Mouse (Mus musculus): ENCODE results near the gene Xab2. TPM values are rescaled to one million over a fixed set of nuclear protein-coding genes. Genes with fewer than 3 reads are reported as not detected.
A peak's percentile ranks its signal among the peaks of the same experiment; 100 is the strongest.

Gene Xab2
- polyA plus RNA-seq, 1 experiment = 63.5 TPM

DNA sequence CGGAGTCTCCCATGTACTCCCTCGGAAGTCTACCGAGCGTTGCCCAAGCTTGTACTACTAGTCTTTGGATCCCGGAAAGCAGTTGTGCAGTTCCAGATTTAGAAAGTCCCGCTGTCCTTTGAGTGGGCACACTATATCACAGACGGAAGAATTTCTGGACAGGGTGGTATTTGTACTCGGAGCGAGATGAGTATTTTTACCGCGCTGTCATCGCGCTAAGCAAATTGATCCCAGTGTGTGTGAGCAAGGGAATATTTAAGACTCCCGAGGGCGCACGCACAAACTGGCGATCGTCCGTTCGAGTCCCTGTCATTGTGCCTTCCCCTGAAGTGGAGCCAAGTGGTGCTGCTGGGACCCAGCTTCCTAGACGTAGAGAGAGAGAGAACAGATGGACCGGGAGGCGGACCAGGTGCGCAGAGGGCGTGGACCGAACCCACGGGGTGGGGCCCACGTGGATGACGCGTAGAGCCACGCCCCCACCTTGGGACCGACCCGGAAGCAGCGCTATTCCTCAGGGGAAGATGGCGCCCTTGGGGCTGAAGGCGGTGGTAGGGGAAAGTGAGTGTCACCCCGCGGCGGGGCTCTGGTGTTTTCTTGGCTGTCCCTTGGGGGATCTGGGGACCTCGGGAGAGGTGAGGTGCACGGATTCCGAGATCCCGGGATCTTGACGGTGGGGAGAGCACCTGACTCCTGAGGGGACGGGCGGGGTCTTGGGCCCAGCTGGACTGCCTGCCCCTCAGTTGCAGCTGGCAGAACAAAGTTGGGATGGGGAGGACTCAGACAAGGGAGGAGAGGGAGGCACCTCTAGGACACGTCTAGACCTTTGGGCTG, 9.7 kb upstream of the Xab2 start, which contains the start of gene Stxbp2:
Gene Stxbp2 (plus strand): TSS at position 309 of the 831 bp plus-strand sequence.
- TF ChIP-seq POLR2A (IDR thresholded peaks at IDR 0.05; ENCODE audit: borderline replicate concordance, insufficient read depth, low read length) = peak; percentile 39; the same call in 1 of the 2 replicates
- no peak for TF ChIP-seq CTCF (IDR thresholded peaks at IDR 0.05; ENCODE audit: borderline replicate concordance, insufficient read depth, low read depth, low read length)
- WGBS = 4% methylated on average over 47 of the region's 47 CpGs
- DNase-seq = peak; percentile 82 to 84
- Histone ChIP-seq H3K4me1 (ENCODE audit: control insufficient read depth, insufficient read depth, low read length) (0 out of 2 replicates have a peak, but pooled peaks cover 3% of the 10 kb centered on the region), H3K27me3 (ENCODE audit: control insufficient read depth, insufficient read depth, low read length) (no peaks in the 10 kb centered on the region), H3K27ac (ENCODE audit: insufficient read depth, low read length) (no peak within 1 kb of the TSS), H3K4me3 (replicated peaks; ENCODE audit: insufficient read depth, low read depth, low read length) (peak within 1 kb of the TSS; percentile 75)

DNA sequence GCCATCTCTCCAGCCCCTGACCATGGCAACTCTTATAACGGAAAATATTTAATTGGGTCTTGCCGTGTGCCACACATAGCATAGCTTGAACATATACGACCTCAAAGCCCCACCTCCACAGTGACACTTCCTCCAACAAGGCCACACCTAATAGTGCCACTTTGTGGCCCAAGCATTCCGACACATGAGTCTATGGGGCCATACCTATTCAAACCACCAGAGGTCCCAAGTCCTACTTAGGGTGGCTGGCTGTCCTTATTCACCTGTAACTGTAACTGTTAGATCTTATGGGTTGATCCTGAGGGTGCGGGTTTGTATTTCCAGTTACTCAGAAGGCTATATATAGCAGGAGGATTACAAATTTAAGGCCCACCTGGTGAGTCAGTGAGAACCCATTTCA, 6.9 kb upstream of the Xab2 start:
- Histone ChIP-seq H3K27ac (ENCODE audit: insufficient read depth, low read length) (no peak overlapping the region), H3K4me3 (replicated peaks; ENCODE audit: insufficient read depth, low read depth, low read length) (no peak overlapping the region), H3K4me1 (ENCODE audit: control insufficient read depth, insufficient read depth, low read length) (0 out of 2 replicates have a peak, but pooled peaks cover 3% of the 10 kb centered on the region), H3K27me3 (ENCODE audit: control insufficient read depth, insufficient read depth, low read length) (no peaks in the 10 kb centered on the region)
- TF ChIP-seq CTCF (IDR thresholded peaks at IDR 0.05; ENCODE audit: borderline replicate concordance, insufficient read depth, low read depth, low read length) = peak; percentile 56
- no peak for TF ChIP-seq POLR2A (IDR thresholded peaks at IDR 0.05; ENCODE audit: borderline replicate concordance, insufficient read depth, low read length)
- 20% methylated on average over 5 of the region's 5 CpGs for WGBS
- DNase-seq = peak in 1 of 2 experiments; percentile 42

DNA sequence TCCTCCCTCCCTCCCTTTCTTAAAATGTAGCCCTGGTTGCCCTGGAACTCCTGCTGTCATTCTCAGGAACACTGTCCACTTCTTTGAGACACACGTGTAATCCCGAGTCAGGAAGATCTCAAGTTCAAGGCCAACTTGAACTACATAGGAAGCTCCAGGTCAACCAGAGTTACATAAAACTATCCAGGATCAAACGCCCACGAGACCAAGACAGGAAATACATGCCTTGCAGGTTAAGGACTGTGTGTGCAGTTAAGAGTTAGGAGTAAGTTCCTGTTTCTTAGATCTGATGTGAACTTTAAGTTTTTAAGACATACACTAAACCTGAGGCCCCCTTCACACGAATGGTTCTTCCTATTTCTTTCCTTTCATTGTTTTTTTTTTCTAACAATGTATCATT, 5.9 kb upstream of the Xab2 start:
- WGBS = 57% methylated on average over 5 of the region's 5 CpGs
- no peak for DNase-seq

DNA sequence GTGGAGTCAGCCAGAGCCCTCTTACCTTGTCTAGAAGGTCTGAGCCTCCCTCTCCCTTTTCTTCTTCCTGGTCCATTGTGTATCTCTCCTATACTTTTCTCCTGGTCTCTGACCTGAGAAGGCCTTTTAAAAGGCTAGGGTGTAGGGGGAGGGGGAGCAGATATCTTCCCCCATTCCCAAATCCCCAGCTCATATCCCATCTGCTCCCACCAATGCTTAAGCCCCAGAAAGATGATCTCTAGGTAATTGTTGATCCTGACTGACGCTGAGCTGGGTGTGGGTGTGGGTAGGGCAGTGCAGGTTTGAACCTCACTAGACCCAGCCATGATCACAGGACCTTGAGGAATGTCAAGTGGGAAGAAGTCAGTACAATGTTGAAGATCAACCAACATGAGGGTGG, 4.3 kb upstream of the Xab2 start, which contains the start of gene Pcp2:
Gene Pcp2 (minus strand): TSS at position 101 of the 400 bp plus-strand sequence.
- no peak within 1 kb of the TSS for H3K4me3 ChIP-seq (replicated peaks; ENCODE audit: insufficient read depth, low read depth, low read length)
- 59% methylated on average over 1 of the region's 1 CpGs for WGBS
- no peak for DNase-seq
- H3K4me1 ChIP-seq (ENCODE audit: control insufficient read depth, insufficient read depth, low read length) = peaks cover 3% of the 10 kb centered on the region; the same call in 1 of the 2 replicates
- H3K27ac ChIP-seq (ENCODE audit: insufficient read depth, low read length) = no peak within 1 kb of the TSS
- TF ChIP-seq POLR2A (IDR thresholded peaks at IDR 0.05; ENCODE audit: borderline replicate concordance, insufficient read depth, low read length) (no peak), CTCF (IDR thresholded peaks at IDR 0.05; ENCODE audit: borderline replicate concordance, insufficient read depth, low read depth, low read length) (no peak)
- no peaks in the 10 kb centered on the region for H3K27me3 ChIP-seq (ENCODE audit: control insufficient read depth, insufficient read depth, low read length)

More for the DNA sequence above, 5.9 kb upstream of the Xab2 start:
- Histone ChIP-seq H3K27me3 (ENCODE audit: control insufficient read depth, insufficient read depth, low read length) (no peaks in the 10 kb centered on the region), H3K27ac (ENCODE audit: insufficient read depth, low read length) (no peak overlapping the region), H3K4me3 (replicated peaks; ENCODE audit: insufficient read depth, low read depth, low read length) (no peak overlapping the region), H3K4me1 (ENCODE audit: control insufficient read depth, insufficient read depth, low read length) (peaks cover 3% of the 10 kb centered on the region; the same call in 1 of the 2 replicates)
- TF ChIP-seq POLR2A (IDR thresholded peaks at IDR 0.05; ENCODE audit: borderline replicate concordance, insufficient read depth, low read length) (no peak), CTCF (IDR thresholded peaks at IDR 0.05; ENCODE audit: borderline replicate concordance, insufficient read depth, low read depth, low read length) (no peak)

DNA sequence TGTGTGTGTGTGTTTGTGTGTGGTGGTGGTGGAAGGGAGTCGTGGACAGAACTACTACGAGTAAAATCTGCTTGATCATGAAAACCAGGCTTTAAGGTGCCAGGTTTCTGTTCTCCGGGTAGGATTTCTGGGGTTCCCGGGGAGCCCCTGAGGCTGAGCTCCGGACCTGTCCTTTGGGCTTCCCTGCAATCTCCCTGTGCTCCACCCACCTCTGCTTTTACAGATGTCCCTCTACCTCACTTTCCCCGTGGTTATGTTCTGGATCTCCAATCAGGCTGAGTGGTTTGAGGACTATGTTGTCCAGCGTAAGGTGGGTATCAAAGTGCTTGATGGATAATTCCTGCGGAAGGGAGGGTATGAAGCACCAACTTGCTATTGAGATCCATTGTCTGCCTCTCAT, 1.0 kb upstream of the Xab2 start:
- Histone ChIP-seq H3K27me3 (ENCODE audit: control insufficient read depth, insufficient read depth, low read length) (no peaks in the 10 kb centered on the region), H3K4me3 (replicated peaks; ENCODE audit: insufficient read depth, low read depth, low read length) (peak overlapping the region; percentile 39), H3K27ac (ENCODE audit: insufficient read depth, low read length) (no peak overlapping the region), H3K4me1 (ENCODE audit: control insufficient read depth, insufficient read depth, low read length) (peaks cover 3% of the 10 kb centered on the region; the same call in 1 of the 2 replicates)
- DNase-seq = no peak
- 57% methylated on average over 8 of the region's 8 CpGs for WGBS
- no peak for TF ChIP-seq CTCF (IDR thresholded peaks at IDR 0.05; ENCODE audit: borderline replicate concordance, insufficient read depth, low read depth, low read length)
- TF ChIP-seq POLR2A (IDR thresholded peaks at IDR 0.05; ENCODE audit: borderline replicate concordance, insufficient read depth, low read length) = no peak

DNA sequence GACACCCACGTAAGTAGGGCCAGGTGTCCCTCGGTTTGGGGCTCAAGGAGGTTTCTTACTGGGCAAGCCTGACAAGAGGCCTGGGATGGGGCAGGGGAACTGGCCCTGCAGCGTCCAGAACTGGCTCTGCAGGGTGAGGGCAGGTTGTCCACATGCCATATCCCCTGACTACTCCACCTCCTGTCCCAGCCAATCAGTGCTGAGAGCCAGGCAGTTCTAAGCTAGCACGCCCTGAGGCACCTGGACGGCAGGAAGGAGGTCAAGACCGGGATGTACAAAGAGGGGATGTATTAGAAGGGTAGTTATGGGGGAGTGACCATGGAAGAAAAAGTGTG, 11.3 kb downstream of the Xab2 start:
- TF ChIP-seq CTCF (IDR thresholded peaks at IDR 0.05; ENCODE audit: borderline replicate concordance, insufficient read depth, low read depth, low read length) = no peak
- TF ChIP-seq POLR2A (IDR thresholded peaks at IDR 0.05; ENCODE audit: borderline replicate concordance, insufficient read depth, low read length) = no peak
- WGBS = 74% methylated on average over 6 of the region's 6 CpGs
- Histone ChIP-seq H3K27ac (ENCODE audit: insufficient read depth, low read length) (peak overlapping the region; percentile 28; the same call in 1 of the 2 replicates), H3K4me3 (replicated peaks; ENCODE audit: insufficient read depth, low read depth, low read length) (no peak overlapping the region), H3K27me3 (ENCODE audit: control insufficient read depth, insufficient read depth, low read length) (no peaks in the 10 kb centered on the region), H3K4me1 (ENCODE audit: control insufficient read depth, insufficient read depth, low read length) (peaks cover 10% of the 10 kb centered on the region)
- DNase-seq = no peak

DNA sequence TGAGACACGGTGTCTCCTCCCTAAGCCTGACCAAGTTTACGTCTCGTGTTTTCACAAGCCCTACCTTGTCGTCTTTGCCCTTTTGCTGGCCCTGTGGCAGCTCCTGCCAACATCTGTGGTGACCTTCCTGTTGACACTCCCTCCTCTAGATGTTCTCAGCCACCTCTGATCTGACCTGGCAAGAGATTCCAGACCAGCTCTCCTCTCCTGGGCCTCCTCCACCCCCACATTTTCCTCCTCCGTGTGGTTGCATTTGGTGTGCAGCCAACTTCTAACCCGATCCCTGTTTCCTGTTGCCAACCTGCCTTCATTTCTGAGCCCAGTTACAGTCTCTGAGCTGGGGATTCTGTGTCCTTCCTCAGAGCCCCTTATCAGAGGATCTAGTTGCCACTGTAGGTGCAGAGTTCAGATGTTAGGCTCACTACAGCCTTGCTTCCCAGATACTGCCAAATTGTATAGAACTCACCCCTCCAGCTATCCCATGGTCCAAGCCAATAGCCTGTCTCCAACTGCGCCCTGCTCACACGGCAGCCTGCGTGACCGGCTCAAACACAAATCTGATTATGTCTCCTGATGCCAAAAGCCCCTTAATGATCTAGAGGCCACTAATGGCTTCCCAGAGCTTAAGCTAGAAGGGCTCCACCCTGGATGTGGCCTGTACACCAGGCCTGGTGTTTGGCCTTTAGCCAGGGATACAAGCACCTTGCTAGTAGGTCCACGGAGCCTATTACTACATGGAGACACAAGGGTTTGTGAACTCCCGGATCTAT, 11.9 kb downstream of the Xab2 start:
- WGBS = 61% methylated on average over 12 of the region's 12 CpGs
- Histone ChIP-seq H3K4me3 (replicated peaks; ENCODE audit: insufficient read depth, low read depth, low read length) (no peak overlapping the region), H3K4me1 (ENCODE audit: control insufficient read depth, insufficient read depth, low read length) (peaks cover 10% of the 10 kb centered on the region), H3K27ac (ENCODE audit: insufficient read depth, low read length) (peak overlapping the region; percentile 28; the same call in 1 of the 2 replicates), H3K27me3 (ENCODE audit: control insufficient read depth, insufficient read depth, low read length) (no peaks in the 10 kb centered on the region)
- TF ChIP-seq CTCF (IDR thresholded peaks at IDR 0.05; ENCODE audit: borderline replicate concordance, insufficient read depth, low read depth, low read length) = no peak
- no peak for TF ChIP-seq POLR2A (IDR thresholded peaks at IDR 0.05; ENCODE audit: borderline replicate concordance, insufficient read depth, low read length)
- DNase-seq = peak in 1 of 2 experiments; percentile 34
